Mouse (Mus musculus) forebrain, embryonic 13.5 days (tissue): ENCODE measurements around the gene Pglyrp1. TPM values are rescaled to one million over a fixed set of nuclear protein-coding genes. Genes with fewer than 3 reads are reported as not detected.
A peak's percentile ranks its signal among the peaks of the same experiment; 100 is the strongest.

Experiments used
- ATAC-seq: fragments of 200-750 bp; cut with Nextera tagmentation; 2 replicates; pipeline ENCODE4 v1.8.0; 2017
- H3K27ac ChIP-seq: fragments of 300-500 bp; sonication (generic); 2 replicates; pipeline ENCODE4 v1.5.1; 2015; ENCODE audit warnings: inconsistent platforms, mild to moderate bottlenecking, moderate library complexity
- H3K27me3 ChIP-seq: fragments of 300-500 bp; sonication (generic); 2 replicates; pipeline ENCODE4 v1.6.1; 2015; ENCODE audit warnings: mild to moderate bottlenecking, inconsistent platforms
- H3K36me3 ChIP-seq: fragments of 300-500 bp; sonication (generic); 2 replicates; pipeline ENCODE4 v1.6.1; 2015; ENCODE audit warnings: mild to moderate bottlenecking, inconsistent platforms; ENCODE audit not compliant: poor library complexity, severe bottlenecking
- H3K4me1 ChIP-seq: fragments of 300-500 bp; sonication (generic); 2 replicates; pipeline ENCODE4 v1.6.1; 2015; ENCODE audit warnings: inconsistent platforms
- H3K4me2 ChIP-seq: fragments of 300-500 bp; sonication (generic); 2 replicates; pipeline ENCODE4 v1.6.1; 2015; ENCODE audit warnings: inconsistent platforms, mild to moderate bottlenecking, moderate library complexity
- H3K4me3 ChIP-seq: fragments of 300-500 bp; sonication (generic); 2 replicates; pipeline ENCODE4 v1.5.1; 2015; ENCODE audit warnings: mild to moderate bottlenecking, inconsistent platforms
- H3K9ac ChIP-seq: fragments of 300-500 bp; sonication (generic); 2 replicates; pipeline ENCODE4 v1.6.1; 2015; ENCODE audit warnings: mild to moderate bottlenecking, inconsistent platforms
- H3K9me3 ChIP-seq: fragments of 300-500 bp; sonication (generic); replicated peaks from 2 replicates; pipeline ENCODE4 v1.6.1; 2016; ENCODE audit warnings: inconsistent platforms
- WGBS: fragments of 180-500 bp; shearing (Covaris S2); methylation state at CpG from one replicate; pipeline ENCODE4 v1.1.7; 2015; 5-methylcytosine and 5-hydroxymethylcytosine counted together
- polyA plus RNA-seq: library from polyadenylated mRNA; unstranded; fragments of >200 nt; fragmentation: Nextera tagmentation; extraction: Ambion mirVana; gene quantifications from 2 replicates; pipeline ENCODE4 v1.2.1, GENCODE M21; 2015

Pglyrp1 gene
- polyA plus RNA-seq, 1 experiment from 2014 or later, result 7.4 TPM

DNA sequence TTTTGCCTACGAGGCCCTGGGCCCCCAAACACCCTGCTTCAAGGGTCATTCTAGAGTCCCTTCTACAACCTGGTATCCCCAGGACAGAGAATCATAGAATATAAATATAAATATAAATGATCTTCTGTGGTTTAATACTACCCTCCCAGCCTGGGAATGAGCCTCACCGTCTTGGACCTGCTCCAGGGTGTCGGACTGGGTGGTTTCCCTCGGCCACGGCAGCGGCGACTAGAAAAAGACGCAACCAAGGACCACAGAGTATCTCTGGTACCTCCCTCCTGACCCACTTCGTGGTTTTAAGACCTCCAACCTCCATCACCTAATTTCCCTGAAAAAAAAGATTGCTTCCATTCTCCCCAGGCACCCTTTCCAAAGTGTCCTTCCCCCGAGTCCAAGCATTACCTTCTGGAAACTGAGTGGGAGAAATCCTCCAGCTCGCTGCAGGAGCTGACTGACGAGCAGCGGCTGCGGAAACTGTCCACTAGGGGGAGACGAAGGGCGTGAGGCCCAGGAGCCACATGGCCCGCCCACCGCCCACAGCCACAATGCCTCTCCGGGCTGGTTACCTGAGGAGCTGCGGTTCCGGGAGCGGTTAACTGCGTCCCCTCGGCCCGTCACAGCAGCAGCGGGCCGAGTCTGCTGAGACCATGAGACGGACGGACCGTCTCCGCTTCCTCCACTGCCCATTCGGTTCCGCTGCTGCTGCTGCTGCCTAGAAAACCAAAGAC, 20.9 kb downstream of the Pglyrp1 start:
- peak; percentile 79 for ATAC-seq
- Histone ChIP-seq H3K27me3 (peaks cover 19% of the 10 kb centered on the region), H3K36me3 (0 out of 2 replicates have a peak, but pooled peaks cover 2% of the 10 kb centered on the region), H3K4me3 (peak overlapping the region; percentile 48), H3K27ac (no peak overlapping the region; the same call in 1 of the 2 replicates), H3K4me2 (peak overlapping the region; percentile 79), H3K9me3 (no peaks in the 10 kb centered on the region), H3K9ac (peak overlapping the region; percentile 69), H3K4me1 (peaks cover 26% of the 10 kb centered on the region)
- WGBS, result 19% methylated on average over 33 of the region's 33 CpGs

DNA sequence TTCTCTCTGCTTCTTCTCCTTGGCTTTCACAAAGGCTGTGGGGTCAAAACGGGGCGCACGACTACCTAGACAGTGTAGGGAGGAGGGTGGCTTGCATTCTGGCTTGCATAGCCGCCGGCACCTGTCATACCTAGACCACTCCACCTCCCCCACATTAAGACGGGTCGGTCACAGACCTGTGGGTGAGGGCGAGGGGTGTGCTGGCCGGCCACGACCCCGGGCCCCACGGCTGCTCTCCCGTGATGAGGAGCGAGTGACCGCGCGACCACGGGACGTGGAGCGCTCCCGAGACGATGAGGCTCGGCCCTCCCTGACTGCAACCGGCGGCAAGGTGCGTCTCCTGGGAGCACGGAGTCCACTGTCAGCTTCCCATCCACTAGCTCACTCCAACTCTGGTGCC, 21.9 kb downstream of the Pglyrp1 start:
- Histone ChIP-seq H3K4me1 (peaks cover 26% of the 10 kb centered on the region), H3K9me3 (no peaks in the 10 kb centered on the region), H3K4me3 (peak overlapping the region; percentile 48), H3K36me3 (peaks cover 9% of the 10 kb centered on the region; the same call in 1 of the 2 replicates), H3K9ac (peak overlapping the region; percentile 71; the same call in 1 of the 2 replicates), H3K27ac (no peak overlapping the region), H3K27me3 (peaks cover 19% of the 10 kb centered on the region), H3K4me2 (peak overlapping the region; percentile 79)
- ATAC-seq, result peak; percentile 31
- 26% methylated on average over 27 of the region's 27 CpGs for WGBS

DNA sequence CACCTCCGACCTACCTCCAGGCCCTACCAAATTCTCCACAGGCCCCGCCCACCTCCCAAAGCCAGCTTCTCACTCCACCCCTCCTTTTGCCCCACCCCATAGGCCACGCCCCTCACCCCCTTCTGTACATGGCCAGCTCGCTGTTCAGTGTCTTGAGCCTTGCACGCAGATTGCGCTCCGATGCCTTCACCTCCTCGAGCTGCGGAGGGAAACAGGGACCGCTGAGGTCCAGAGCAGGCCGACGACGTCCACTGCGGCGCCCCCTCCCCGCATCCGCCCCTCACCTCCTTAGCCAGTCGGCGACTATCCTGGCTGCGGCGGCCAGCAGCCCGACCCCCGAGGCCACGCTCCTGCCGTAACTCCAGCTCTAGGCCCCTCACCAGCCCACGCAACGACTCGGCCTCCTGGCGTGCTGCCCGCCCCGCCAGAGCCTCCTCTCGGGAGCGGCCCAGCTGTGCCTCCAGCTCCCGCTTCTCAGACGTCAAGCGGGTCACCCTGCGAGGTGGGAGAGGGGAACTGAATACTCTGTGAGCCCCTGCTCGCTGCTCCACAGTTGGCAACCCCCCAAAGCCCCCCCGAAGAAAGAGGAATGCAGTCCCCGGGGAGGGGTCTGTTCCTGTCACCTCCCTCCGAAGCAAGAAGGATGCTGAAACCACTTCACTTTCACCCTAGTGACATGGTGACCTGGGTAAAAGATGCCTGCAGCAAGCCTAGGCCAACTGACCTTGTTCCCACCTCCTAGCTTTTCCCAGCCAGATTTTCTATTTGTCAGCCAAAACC, 22.7 kb downstream of the Pglyrp1 start:
- H3K4me3 ChIP-seq, result peak overlapping the region; percentile 48
- H3K27me3 ChIP-seq, result peaks cover 19% of the 10 kb centered on the region
- 2% methylated on average over 38 of the region's 41 CpGs for WGBS
- H3K9me3 ChIP-seq, result no peaks in the 10 kb centered on the region
- peak overlapping the region; percentile 71 for H3K9ac ChIP-seq
- H3K4me1 ChIP-seq, result peaks cover 26% of the 10 kb centered on the region
- H3K4me2 ChIP-seq, result peak overlapping the region; percentile 79
- H3K36me3 ChIP-seq, result peaks cover 12% of the 10 kb centered on the region; the same call in 1 of the 2 replicates
- peak; percentile 16; the same call in 1 of the 2 replicates for ATAC-seq
- peak overlapping the region; percentile 25; the same call in 1 of the 2 replicates for H3K27ac ChIP-seq

DNA sequence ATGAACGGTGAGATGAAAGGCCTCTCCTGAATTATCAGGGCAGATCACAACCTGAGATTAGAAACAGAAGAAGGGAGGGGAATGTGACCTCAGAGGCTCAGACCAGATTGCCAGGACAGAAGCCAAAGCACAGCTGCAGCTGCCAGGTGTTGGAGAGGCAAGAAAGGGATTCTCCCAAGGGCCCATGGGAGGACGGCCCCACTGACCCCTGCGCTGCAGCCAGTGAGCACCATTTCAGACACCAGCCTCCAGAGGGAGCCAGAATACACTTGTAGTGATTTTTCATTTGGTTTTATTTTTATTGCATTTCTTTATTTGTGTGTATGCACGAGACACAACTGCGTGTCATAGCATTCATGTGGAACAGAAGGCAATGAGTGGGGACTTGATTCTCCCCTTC, 25.4 kb downstream of the Pglyrp1 start:
- no peak overlapping the region for H3K9ac ChIP-seq
- H3K4me2 ChIP-seq, result no peak overlapping the region
- no peak for ATAC-seq
- no peaks in the 10 kb centered on the region for H3K9me3 ChIP-seq
- H3K27ac ChIP-seq, result no peak overlapping the region
- H3K4me1 ChIP-seq, result peaks cover 26% of the 10 kb centered on the region
- H3K36me3 ChIP-seq, result peaks cover 37% of the 10 kb centered on the region
- no peak overlapping the region for H3K4me3 ChIP-seq
- H3K27me3 ChIP-seq, result peaks cover 19% of the 10 kb centered on the region
- 36% methylated on average over 5 of the region's 5 CpGs for WGBS

DNA sequence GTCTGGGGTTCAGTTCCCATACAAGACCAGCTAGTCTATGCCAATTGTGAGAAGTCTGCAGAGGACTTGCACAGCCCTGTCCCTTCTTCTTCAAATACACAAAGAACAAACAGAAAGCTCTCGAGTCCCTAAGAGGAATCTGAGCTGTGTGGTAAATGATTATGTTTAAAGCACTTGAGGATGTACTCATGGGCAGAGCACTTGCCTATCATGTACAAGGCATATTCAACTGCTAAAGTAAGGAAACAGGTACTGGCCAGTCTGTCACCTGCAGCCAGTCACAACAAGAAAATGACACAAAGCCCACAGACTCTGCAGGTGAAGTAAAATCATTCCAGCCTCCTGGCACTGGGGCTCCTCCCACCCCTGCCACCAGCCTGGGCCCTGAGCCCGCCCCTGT, 29.4 kb downstream of the Pglyrp1 start:
- no peak overlapping the region for H3K4me2 ChIP-seq
- H3K4me3 ChIP-seq, result no peak overlapping the region
- peaks cover 61% of the 10 kb centered on the region for H3K36me3 ChIP-seq
- no peaks in the 10 kb centered on the region for H3K4me1 ChIP-seq
- H3K9ac ChIP-seq, result no peak overlapping the region
- 83% methylated on average over 2 of the region's 2 CpGs for WGBS
- no peaks in the 10 kb centered on the region for H3K27me3 ChIP-seq
- ATAC-seq, result no peak
- no peak overlapping the region for H3K27ac ChIP-seq
- H3K9me3 ChIP-seq, result no peaks in the 10 kb centered on the region

DNA sequence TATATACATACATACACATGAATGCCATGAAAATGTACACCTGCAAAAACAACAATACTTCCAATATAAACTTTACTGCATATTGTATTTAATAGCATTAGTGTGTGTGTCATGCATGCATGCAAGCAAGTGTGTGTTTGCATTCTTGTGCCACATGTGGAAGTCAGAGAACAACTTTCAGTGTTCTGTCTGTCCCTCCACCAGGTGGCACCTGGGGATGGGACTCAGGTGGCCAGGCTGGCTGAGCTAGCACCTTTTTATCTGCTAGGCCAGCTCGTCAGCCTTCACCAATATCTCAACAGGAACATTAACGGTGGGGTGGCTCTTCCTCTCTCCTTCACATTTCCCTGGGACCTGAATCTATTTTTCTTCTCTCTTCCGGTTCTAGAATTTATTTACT, 31.4 kb downstream of the Pglyrp1 start:
- Histone ChIP-seq H3K9ac (no peak overlapping the region), H3K36me3 (peaks cover 56% of the 10 kb centered on the region), H3K4me3 (no peak overlapping the region), H3K9me3 (no peaks in the 10 kb centered on the region), H3K4me2 (no peak overlapping the region), H3K27ac (no peak overlapping the region), H3K4me1 (no peaks in the 10 kb centered on the region; the same call in 1 of the 2 replicates), H3K27me3 (no peaks in the 10 kb centered on the region)
- no peak for ATAC-seq
- 74% methylated on average over 3 of the region's 3 CpGs for WGBS

DNA sequence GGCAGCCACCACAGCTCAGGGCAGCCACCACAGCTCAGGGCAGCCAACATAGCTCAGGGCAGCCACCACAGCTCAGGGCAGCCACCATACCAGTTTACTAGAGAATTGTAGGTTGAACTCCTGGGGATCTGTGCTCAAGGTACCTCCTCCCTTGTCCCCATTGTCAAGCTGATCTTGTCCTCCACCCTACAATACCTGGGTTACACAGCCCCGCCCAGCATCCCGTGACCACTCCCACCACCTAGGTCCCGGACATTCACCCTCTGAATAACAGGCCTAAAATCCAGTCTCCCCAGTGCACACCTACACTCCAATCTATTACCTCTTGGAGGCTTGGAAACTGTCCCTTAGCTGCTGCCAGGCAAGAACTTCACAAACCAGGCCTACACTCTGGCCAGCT, 33.8 kb downstream of the Pglyrp1 start:
- Histone ChIP-seq H3K4me1 (peaks cover 21% of the 10 kb centered on the region), H3K4me2 (no peak overlapping the region), H3K9ac (no peak overlapping the region), H3K27ac (no peak overlapping the region), H3K27me3 (no peaks in the 10 kb centered on the region), H3K36me3 (peaks cover 38% of the 10 kb centered on the region), H3K4me3 (no peak overlapping the region), H3K9me3 (no peaks in the 10 kb centered on the region)
- 72% methylated on average over 3 of the region's 3 CpGs for WGBS
- ATAC-seq, result no peak

DNA sequence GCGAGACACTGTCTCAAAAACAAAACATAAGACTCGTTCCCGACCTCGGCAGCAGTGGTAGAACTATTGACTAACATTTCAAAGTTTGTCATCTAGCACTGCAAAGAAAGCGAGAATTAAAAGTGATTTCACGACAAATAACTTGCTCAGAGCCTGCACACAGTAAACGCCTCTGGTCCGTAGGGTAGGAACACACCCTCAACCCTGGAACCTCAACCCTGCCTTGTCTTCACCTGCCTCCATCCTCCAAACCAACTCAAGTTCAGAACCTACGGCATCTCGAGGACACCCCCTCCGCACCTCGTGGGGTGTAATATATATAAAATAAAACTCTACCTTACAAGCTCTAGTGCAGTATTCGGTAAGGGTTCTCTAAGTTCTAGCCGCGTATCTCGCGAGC, 38.7 kb downstream of the Pglyrp1 start:
- H3K4me3 ChIP-seq, result peak overlapping the region; percentile 61
- no peaks in the 10 kb centered on the region for H3K36me3 ChIP-seq
- H3K27ac ChIP-seq, result no peak overlapping the region
- no peaks in the 10 kb centered on the region for H3K9me3 ChIP-seq
- peak overlapping the region; percentile 65 for H3K4me2 ChIP-seq
- H3K4me1 ChIP-seq, result peaks cover 27% of the 10 kb centered on the region
- ATAC-seq, result no peak
- no peaks in the 10 kb centered on the region for H3K27me3 ChIP-seq
- H3K9ac ChIP-seq, result peak overlapping the region; percentile 62
- 7% methylated on average over 17 of the region's 17 CpGs for WGBS

DNA sequence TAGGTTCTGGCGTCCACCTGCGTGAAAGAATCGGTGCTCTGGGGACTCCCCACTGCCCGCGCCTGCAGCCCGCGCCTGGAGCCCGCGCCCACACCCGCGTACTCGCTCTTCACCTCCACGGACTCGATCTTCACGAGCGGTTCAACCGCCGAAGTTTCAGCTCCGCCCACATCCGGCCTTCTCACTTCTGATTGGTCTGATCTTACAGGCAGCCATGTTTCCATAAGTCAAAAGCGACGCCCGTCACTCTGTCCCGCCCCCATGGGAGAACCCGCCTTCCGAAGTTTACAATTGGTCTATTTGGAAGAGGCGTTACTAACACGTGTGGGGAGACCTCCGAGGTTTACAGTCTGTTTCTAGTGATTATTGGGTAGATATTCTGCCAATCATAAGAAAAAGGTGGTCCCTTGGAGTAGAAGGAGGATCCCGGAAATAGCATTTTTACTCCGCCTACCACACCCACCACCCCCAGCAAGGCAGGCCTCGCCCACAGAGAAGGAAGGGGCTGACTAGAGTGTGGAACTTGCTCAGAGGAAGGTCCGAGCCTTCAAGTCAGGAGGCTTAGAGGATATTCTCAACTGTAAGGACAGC, 39.2 kb downstream of the Pglyrp1 start, which contains the start of gene Ccdc61:
Ccdc61 (minus strand) TSS at position 175 of the 591 bp plus-strand sequence.
- Histone ChIP-seq H3K4me2 (peak within 1 kb of the TSS; percentile 65), H3K27ac (0 out of 2 replicates have a peak within 1 kb of the TSS, but pooled peaks have one; percentile 28), H3K36me3 (no peaks in the 10 kb centered on the region), H3K4me3 (peak within 1 kb of the TSS; percentile 61), H3K4me1 (peaks cover 27% of the 10 kb centered on the region), H3K9me3 (no peaks in the 10 kb centered on the region), H3K9ac (peak within 1 kb of the TSS; percentile 62), H3K27me3 (no peaks in the 10 kb centered on the region)
- peak; percentile 100 for ATAC-seq
- 0% methylated on average over 33 of the region's 33 CpGs for WGBS

DNA sequence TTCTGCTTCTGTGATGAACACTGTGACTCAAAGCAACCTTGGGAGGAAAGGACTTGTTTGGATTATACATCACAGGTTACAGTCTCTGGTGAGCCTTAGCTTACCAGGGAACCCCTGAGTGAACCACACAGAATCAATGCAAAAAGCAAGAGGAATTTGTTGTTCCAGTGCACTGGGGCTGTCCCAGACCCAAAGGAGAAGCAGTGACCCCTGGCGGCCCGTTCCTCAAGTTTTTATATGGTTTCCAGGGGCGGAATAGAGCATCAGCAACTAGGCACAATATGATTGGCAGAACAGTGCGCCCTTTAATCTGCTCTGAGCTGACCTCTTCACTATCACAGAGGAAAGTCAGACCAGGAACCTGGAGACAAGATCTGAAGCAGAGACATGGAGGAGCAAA, 45.1 kb downstream of the Pglyrp1 start:
- no peak overlapping the region for H3K4me3 ChIP-seq
- no peak overlapping the region for H3K9ac ChIP-seq
- ATAC-seq, result no peak
- H3K9me3 ChIP-seq, result no peaks in the 10 kb centered on the region
- no peaks in the 10 kb centered on the region for H3K36me3 ChIP-seq
- H3K4me2 ChIP-seq, result no peak overlapping the region
- H3K27ac ChIP-seq, result no peak overlapping the region
- no peaks in the 10 kb centered on the region for H3K27me3 ChIP-seq
- peaks cover 5% of the 10 kb centered on the region for H3K4me1 ChIP-seq
- WGBS, result 72% methylated on average over 4 of the region's 4 CpGs

DNA sequence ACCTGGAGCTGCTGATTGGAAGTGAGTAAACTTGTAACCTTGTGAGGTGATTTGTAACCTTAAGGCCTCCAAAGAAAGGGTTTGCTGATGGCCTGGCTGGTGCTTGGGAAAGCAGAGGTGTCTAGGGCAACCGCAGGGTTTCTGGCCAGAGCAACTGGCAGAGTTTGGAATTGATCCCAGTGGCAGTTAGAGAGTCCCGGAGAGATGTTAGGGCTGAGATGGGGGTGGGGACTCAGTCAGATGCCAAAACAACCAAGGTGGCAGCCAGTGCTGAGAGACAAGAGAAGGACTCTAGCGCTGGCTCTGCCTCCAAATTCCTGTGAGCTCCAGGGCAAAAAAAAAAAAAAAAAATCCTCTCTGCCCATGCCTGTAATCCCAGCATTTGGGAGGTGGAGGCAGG, 46.8 kb downstream of the Pglyrp1 start:
- no peak overlapping the region for H3K9ac ChIP-seq
- H3K27ac ChIP-seq, result no peak overlapping the region
- WGBS, result 62% methylated on average over 3 of the region's 3 CpGs
- H3K9me3 ChIP-seq, result no peaks in the 10 kb centered on the region
- H3K4me2 ChIP-seq, result no peak overlapping the region
- H3K4me1 ChIP-seq, result peaks cover 20% of the 10 kb centered on the region
- no peak overlapping the region for H3K4me3 ChIP-seq
- no peaks in the 10 kb centered on the region for H3K27me3 ChIP-seq
- no peak for ATAC-seq
- no peaks in the 10 kb centered on the region for H3K36me3 ChIP-seq

DNA sequence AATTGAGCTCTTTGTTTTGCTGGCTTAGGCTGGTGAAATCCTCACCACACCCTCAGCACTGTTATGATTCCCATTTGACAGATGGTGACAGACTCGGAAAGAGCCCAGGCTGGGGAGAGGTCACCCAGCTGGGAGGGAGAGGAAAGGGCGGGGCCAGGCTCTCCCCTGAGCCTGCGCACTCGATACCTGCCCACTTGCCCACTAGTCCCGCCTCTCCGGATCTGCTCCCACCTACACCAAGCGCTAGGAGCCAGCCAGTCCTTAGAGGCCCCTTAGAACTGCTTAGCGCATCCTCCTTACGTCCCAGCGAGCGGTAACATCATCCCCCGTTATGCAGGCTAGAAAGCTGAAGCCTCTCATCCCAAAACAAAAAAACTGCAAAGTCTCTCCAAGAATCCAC, 49.9 kb downstream of the Pglyrp1 start:
- Histone ChIP-seq H3K4me3 (0 out of 2 replicates have a peak overlapping the region, but pooled peaks have one; percentile 14), H3K9me3 (no peaks in the 10 kb centered on the region), H3K4me1 (peaks cover 41% of the 10 kb centered on the region), H3K27ac (peak overlapping the region; percentile 73), H3K9ac (peak overlapping the region; percentile 37), H3K27me3 (no peaks in the 10 kb centered on the region), H3K36me3 (no peaks in the 10 kb centered on the region), H3K4me2 (peak overlapping the region; percentile 45)
- ATAC-seq, result peak; percentile 11; the same call in 1 of the 2 replicates
- WGBS, result 2% methylated on average over 12 of the region's 12 CpGs
